Mouse (Mus musculus) CD4-positive naive resting alpha-beta T cell, adult 57 days (primary cell): ENCODE results near the gene Hs3st4. TPM values are rescaled to one million over a fixed set of nuclear protein-coding genes. Genes with fewer than 3 reads are reported as not detected.

ENCODE experiments used
- total RNA-seq: library from RNA; stranded (reverse); gene quantifications from one replicate; pipeline ENCODE4 v1.2.4, GENCODE M21; 2023

The Hs3st4 gene
- total RNA-seq: not detected

DNA sequence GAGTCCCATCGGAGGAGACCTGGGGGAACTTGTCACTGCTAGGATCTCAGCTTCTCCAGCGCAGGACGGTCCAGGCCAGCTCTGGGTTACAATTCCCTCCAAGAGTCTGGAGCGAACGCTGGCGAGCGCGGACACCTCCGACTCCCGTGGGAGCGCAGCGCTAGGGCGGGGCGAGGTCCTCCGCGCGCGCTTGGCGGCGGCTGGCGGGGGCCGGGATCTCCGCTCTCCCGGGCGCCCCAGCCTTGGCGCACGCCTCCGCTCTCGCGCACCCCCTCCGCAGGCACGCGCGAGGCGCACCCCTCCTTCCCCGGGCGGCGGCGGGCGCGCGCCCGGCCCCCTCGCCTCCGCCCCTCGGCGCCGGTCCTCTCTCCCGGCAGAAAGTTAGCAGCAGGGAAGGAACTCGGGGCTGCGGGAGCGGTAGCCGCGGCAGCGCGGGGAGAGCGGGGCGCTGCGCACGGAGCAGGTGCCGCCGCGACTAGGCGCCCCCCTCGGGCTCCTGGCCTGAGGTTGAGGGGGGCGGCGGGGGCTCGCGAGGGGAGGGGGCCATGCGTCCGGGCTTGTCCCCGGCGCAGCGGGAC is at the start of gene Hs3st4:
Hs3st4 (plus strand) TSS at position 409 of the 578 bp plus-strand sequence.

